Mouse (Mus musculus) spleen, adult 18-20 months (tissue): Measurements from ENCODE around the gene Stk40.

Experiments used
- DNase-seq, 2 experiments: peaks; one replicate each; pipeline ENCODE4 v3.0.0; 2022; ENCODE audit warnings: mixed read lengths in 2 of 2

The Stk40 gene

GRCm38 (mm10) chr4:126099365-126099764 lies 4.4 kb upstream of the Stk40 start:
- no peak for DNase-seq

GRCm38 (mm10) chr4:126100764-126101163 lies 3.0 kb upstream of the Stk40 start:
- DNase-seq, result no peak

- DNase-seq, result no peak
These were observed 1.5 kb upstream of the Stk40 start for GRCm38 (mm10) chr4:126102061-126102841.

- DNase-seq, result peak; percentile 46 to 48
These were observed 638 bp upstream of the Stk40 start for GRCm38 (mm10) chr4:126103057-126103581.

GRCm38 (mm10) chr4:126104261-126105075 lies 711 bp downstream of the Stk40 start:
- peak; percentile 34 to 35 for DNase-seq

- no peak for DNase-seq
These were observed 1.5 kb downstream of the Stk40 start for GRCm38 (mm10) chr4:126105131-126105783.

- no peak for DNase-seq
These were observed 4.4 kb downstream of the Stk40 start for GRCm38 (mm10) chr4:126108061-126108740.

- DNase-seq, result no peak
These were observed 6.0 kb downstream of the Stk40 start for GRCm38 (mm10) chr4:126109613-126110373.

- DNase-seq, result peak; percentile 76 to 80
These were observed 6.8 kb downstream of the Stk40 start for GRCm38 (mm10) chr4:126110374-126111152.

- no peak for DNase-seq
These were observed 7.4 kb downstream of the Stk40 start for GRCm38 (mm10) chr4:126111153-126111549.

- no peak for DNase-seq
These were observed 9.5 kb downstream of the Stk40 start for GRCm38 (mm10) chr4:126113243-126113642.

- DNase-seq, result peak; percentile 37 to 60
These were observed 10.2 kb downstream of the Stk40 start for GRCm38 (mm10) chr4:126113943-126114342.

- DNase-seq, result no peak
These were observed 11.7 kb downstream of the Stk40 start for GRCm38 (mm10) chr4:126115411-126115810.

- no peak for DNase-seq
These were observed 12.2 kb downstream of the Stk40 start for GRCm38 (mm10) chr4:126115871-126116521.

GRCm38 (mm10) chr4:126117116-126117515 lies 13.4 kb downstream of the Stk40 start:
- DNase-seq, result no peak

GRCm38 (mm10) chr4:126118651-126119050 lies 14.9 kb downstream of the Stk40 start:
- no peak for DNase-seq

- no peak for DNase-seq
These were observed 15.3 kb downstream of the Stk40 start for GRCm38 (mm10) chr4:126119051-126119450.

GRCm38 (mm10) chr4:126120052-126120451 lies 16.3 kb downstream of the Stk40 start:
- DNase-seq, result no peak

- no peak for DNase-seq
These were observed 16.7 kb downstream of the Stk40 start for GRCm38 (mm10) chr4:126120506-126120905.

GRCm38 (mm10) chr4:126123309-126124040 lies 19.7 kb downstream of the Stk40 start:
- DNase-seq, result no peak
